21 mouse cellular contexts compared by ENCODE assay signal in genomic region chr9:49672646-49673199, GRCm38 (mm10).
A peak's percentile ranks its signal among the peaks of the same experiment; 100 is the strongest.
DNase-seq lines count a peak whose midpoint lies in the region; ATAC-seq and TF ChIP-seq lines count a peak whose summit lies in the region.
"Had no signal": no experiment of that assay in that cellular context is flagged by ENCODE, and none has a peak within 500 bp of the region (broad histone marks: within the 10 kb centered on the region; RNA-seq: fewer than 3 reads in every experiment).

No protein-coding gene starts in this region.

- no peaks in the 10 kb centered on the region for H3K9me3 ChIP-seq in forebrain, embryonic 14.5 days (replicated peaks; ENCODE audit: control insufficient read depth, low read length)
- no peaks in the 10 kb centered on the region for H3K9me3 ChIP-seq in forebrain, embryonic 16.5 days (ENCODE audit: control insufficient read depth, low read length)
- no peaks in the 10 kb centered on the region for H3K9me3 ChIP-seq in midbrain, embryonic 12.5 days
- H3K9me3 ChIP-seq in midbrain, embryonic 16.5 days (replicated peaks; ENCODE audit: control insufficient read depth, low read length, poor library complexity, severe bottlenecking) = no peaks in the 10 kb centered on the region
- H3K9me3 ChIP-seq: forebrain, embryonic 12.5 days; heart, embryonic 13.5 days had no signal

- intact Hi-C loops in heart, adult 2 months (cut with DNase I) = no loop called here

- TF ChIP-seq EP300 in heart, adult 2 months (IDR thresholded peaks at IDR 0.05; ENCODE audit: insufficient read depth, low read depth, low read length) = no peak

- no peak for ATAC-seq in forebrain, embryonic 14.5 days
- ATAC-seq in forebrain, embryonic 16.5 days = no peak
- no peak for ATAC-seq in midbrain, embryonic 12.5 days (ENCODE audit: low FRiP score, low read depth)
- ATAC-seq in midbrain, embryonic 16.5 days = no peak
- ATAC-seq: inflammation-experienced regulatory T-cells, adult 6 months; Patski had no signal

- H3K9ac ChIP-seq in forebrain, embryonic 14.5 days (ENCODE audit: low read length) = no peak overlapping the region
- H3K9ac ChIP-seq in forebrain, embryonic 16.5 days (replicated peaks; ENCODE audit: low read depth, low read length) = no peak overlapping the region
- H3K9ac ChIP-seq in midbrain, embryonic 12.5 days (replicated peaks) = no peak overlapping the region
- no peak overlapping the region for H3K9ac ChIP-seq in midbrain, embryonic 16.5 days (ENCODE audit: low read depth, low read length)
- no peak overlapping the region for H3K9ac ChIP-seq in heart, adult 2 months (ENCODE audit: low read depth, low read length)
- H3K9ac ChIP-seq: forebrain, embryonic 12.5 days; heart, embryonic 13.5 days; hindbrain, embryonic 14.5 days had no signal

- H3K27ac ChIP-seq in forebrain, embryonic 14.5 days (ENCODE audit: low read depth, low read length) = no peak overlapping the region
- H3K27ac ChIP-seq in forebrain, embryonic 16.5 days (ENCODE audit: low read length) = no peak overlapping the region
- peak overlapping the region; percentile 49; the same call in 1 of the 2 replicates for H3K27ac ChIP-seq in midbrain, embryonic 12.5 days (replicated peaks)
- no peak overlapping the region for H3K27ac ChIP-seq in midbrain, embryonic 16.5 days (ENCODE audit: low read length)
- no peak overlapping the region for H3K27ac ChIP-seq in heart, adult 2 months
- H3K27ac ChIP-seq: forebrain, embryonic 12.5 days; gastrocnemius, adult 2 months; heart, embryonic 13.5 days; hindbrain, embryonic 14.5 days had no signal

- no peaks in the 10 kb centered on the region for H3K27me3 ChIP-seq in forebrain, embryonic 14.5 days (replicated peaks; ENCODE audit: control insufficient read depth, insufficient read depth, low read length)
- no peaks in the 10 kb centered on the region for H3K27me3 ChIP-seq in forebrain, embryonic 16.5 days (replicated peaks; ENCODE audit: control insufficient read depth, insufficient read depth, low read length)
- no peaks in the 10 kb centered on the region for H3K27me3 ChIP-seq in midbrain, embryonic 12.5 days
- no peaks in the 10 kb centered on the region for H3K27me3 ChIP-seq in midbrain, embryonic 16.5 days (ENCODE audit: control insufficient read depth, insufficient read depth, low read depth, low read length)
- H3K27me3 ChIP-seq in heart, adult 2 months (ENCODE audit: control insufficient read depth, insufficient read depth, low read length) = no peaks in the 10 kb centered on the region
- H3K27me3 ChIP-seq: forebrain, embryonic 12.5 days; heart, embryonic 13.5 days; Patski had no signal

- no peak overlapping the region for H3K4me3 ChIP-seq in forebrain, embryonic 14.5 days (ENCODE audit: low read depth, low read length)
- no peak overlapping the region for H3K4me3 ChIP-seq in forebrain, embryonic 16.5 days (replicated peaks; ENCODE audit: low read length)
- H3K4me3 ChIP-seq in midbrain, embryonic 12.5 days = no peak overlapping the region
- no peak overlapping the region for H3K4me3 ChIP-seq in midbrain, embryonic 16.5 days (ENCODE audit: low read depth, low read length)
- no peak overlapping the region for H3K4me3 ChIP-seq in heart, adult 2 months
- H3K4me3 ChIP-seq: forebrain, embryonic 12.5 days; gastrocnemius, adult 2 months; heart, embryonic 13.5 days had no signal

- peaks cover 10% of the 10 kb centered on the region for H3K4me1 ChIP-seq in forebrain, embryonic 14.5 days (ENCODE audit: control insufficient read depth, insufficient read depth, low read length)
- H3K4me1 ChIP-seq in forebrain, embryonic 16.5 days (replicated peaks; ENCODE audit: control insufficient read depth, insufficient read depth, low read length) = peaks cover 10% of the 10 kb centered on the region; the same call in 1 of the 2 replicates
- H3K4me1 ChIP-seq in midbrain, embryonic 12.5 days = peaks cover 32% of the 10 kb centered on the region
- peaks cover 20% of the 10 kb centered on the region for H3K4me1 ChIP-seq in midbrain, embryonic 16.5 days (ENCODE audit: control insufficient read depth, insufficient read depth, low read length)
- H3K4me1 ChIP-seq in heart, adult 2 months (ENCODE audit: control insufficient read depth, insufficient read depth, low read length) = no peaks in the 10 kb centered on the region

- 5% methylated on average over 6 of the region's 6 CpGs for WGBS in forebrain, embryonic 14.5 days
- 4% methylated on average over 6 of the region's 6 CpGs for WGBS in forebrain, embryonic 16.5 days
- 27% methylated on average over 6 of the region's 6 CpGs for WGBS in midbrain, embryonic 12.5 days
- WGBS in midbrain, embryonic 16.5 days = 17% methylated on average over 6 of the region's 6 CpGs
- WGBS in heart, adult 2 months = 55% methylated on average over 6 of the region's 6 CpGs

- peak; percentile 27 for DNase-seq in forebrain, embryonic 14.5 days (ENCODE audit: low spot score)
- DNase-seq in testis, postnatal 14 days (ENCODE audit: low spot score) = peak; percentile 56
- DNase-seq in testis, postnatal 10 days (ENCODE audit: low spot score) = no peak
- DNase-seq in retina, postnatal 1 day = peak; percentile 84
- no peak for DNase-seq in heart, adult 2 months
- DNase-seq: adrenal gland, adult 2 months; adrenal gland, postnatal 25 days; cerebellum, adult 18-20 months; cerebellum, adult 9-11 months; cerebellum, postnatal 36 days; gastrocnemius, adult 2 months; gastrocnemius, postnatal 25 days; heart, postnatal 4 days had no signal

- no peak overlapping the region for H3K4me2 ChIP-seq in forebrain, embryonic 14.5 days (ENCODE audit: low read length)
- H3K4me2 ChIP-seq in forebrain, embryonic 16.5 days (ENCODE audit: low read length) = no peak overlapping the region
- no peak overlapping the region for H3K4me2 ChIP-seq in midbrain, embryonic 12.5 days (replicated peaks)
- H3K4me2 ChIP-seq in midbrain, embryonic 16.5 days (ENCODE audit: low read length) = no peak overlapping the region
- H3K4me2 ChIP-seq: forebrain, embryonic 12.5 days; heart, embryonic 13.5 days; hindbrain, embryonic 14.5 days had no signal

- 0 out of 2 replicates have a peak, but pooled peaks cover under 1% of the 10 kb centered on the region for H3K36me3 ChIP-seq in forebrain, embryonic 14.5 days (ENCODE audit: control insufficient read depth, insufficient read depth, low read length)
- peaks cover 3% of the 10 kb centered on the region; the same call in 1 of the 2 replicates for H3K36me3 ChIP-seq in forebrain, embryonic 16.5 days (ENCODE audit: control insufficient read depth, insufficient read depth)
- H3K36me3 ChIP-seq in midbrain, embryonic 12.5 days = no peaks in the 10 kb centered on the region
- no peaks in the 10 kb centered on the region for H3K36me3 ChIP-seq in midbrain, embryonic 16.5 days (ENCODE audit: control insufficient read depth, insufficient read depth, low read length)
- no peaks in the 10 kb centered on the region for H3K36me3 ChIP-seq in heart, adult 2 months (ENCODE audit: control insufficient read depth, insufficient read depth, low read length)
- H3K36me3 ChIP-seq: forebrain, embryonic 12.5 days had no signal

- TF ChIP-seq POLR2A in heart, adult 2 months (IDR thresholded peaks at IDR 0.05; ENCODE audit: insufficient read depth, low read depth, low read length) = no peak

- no peaks in the 10 kb centered on the region for H3K79me2 ChIP-seq in heart, adult 2 months (replicated peaks; ENCODE audit: control insufficient read depth, insufficient read depth, low read length)

- no peak for TF ChIP-seq CTCF in heart, adult 2 months (IDR thresholded peaks at IDR 0.05)

Comparison
In these comparisons a context has a peak if more than half of its experiments do, and no peak if none do; other contexts are left out.
1. DNase-seq: peak in forebrain, embryonic 14.5 days (single experiment), testis, postnatal 14 days (single experiment) and retina, postnatal 1 day (single experiment); none in testis, postnatal 10 days (single experiment) and heart, adult 2 months (0 of 2).